Mouse (Mus musculus) liver, embryonic 14.5 days (tissue): ENCODE results near the gene 2310022B05Rik.

Experiments used
- CTCF ChIP-seq: IDR thresholded peaks from 2 replicates; pipeline ENCODE4 v1.5.1; 2016; ENCODE audit warnings: antibody characterized with exemption, low read depth, control low read depth
- EP300 ChIP-seq: IDR thresholded peaks from 2 replicates; pipeline ENCODE4 v1.6.1; 2016; ENCODE audit warnings: antibody characterized with exemption, low read depth

DNA sequence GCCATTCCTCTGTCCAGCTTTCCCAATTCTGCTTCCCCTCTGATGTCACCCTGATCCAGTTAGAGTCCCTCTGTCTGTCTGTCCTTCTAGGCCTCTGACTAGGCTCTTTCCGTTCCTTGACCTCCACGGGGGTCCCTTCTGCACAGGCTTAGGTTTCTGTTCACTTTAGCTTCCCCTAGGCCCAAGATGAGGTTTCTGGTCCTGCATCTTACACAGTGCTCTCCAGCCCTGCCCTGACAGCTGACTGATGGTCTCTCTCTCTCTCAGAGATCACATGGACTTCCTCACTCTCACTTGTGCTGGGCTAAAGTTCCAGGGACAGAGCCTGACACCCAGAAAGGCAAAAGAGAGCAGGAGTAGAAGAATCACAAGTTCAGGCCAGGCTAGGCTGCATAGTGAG is 76.6 kb downstream of the 2310022B05Rik start:
- TF ChIP-seq CTCF (no peak), EP300 (no peak)
